Mouse (Mus musculus): ENCODE measurements around the gene Pex12.

GRCm38 (mm10) chr11:83302526-83303251 lies at the start of gene Pex12:
- TF ChIP-seq CTCF (IDR thresholded peaks at IDR 0.05; ENCODE audit: extremely low read depth, insufficient read depth, insufficient read length, insufficient replicate concordance) (no peak), POLR2A (IDR thresholded peaks at IDR 0.05; ENCODE audit: low read depth, low read length) (peak; percentile 6)

Data from spleen, adult 2 months (tissue).